Mouse (Mus musculus): ENCODE measurements at regions not wholly inside any gene's neighbourhood (a gene's known extent, or its start where the extent isn't known, plus 50 kb on each side); places are given as distances from the start of the nearest gene placed in this dataset.

DNA sequence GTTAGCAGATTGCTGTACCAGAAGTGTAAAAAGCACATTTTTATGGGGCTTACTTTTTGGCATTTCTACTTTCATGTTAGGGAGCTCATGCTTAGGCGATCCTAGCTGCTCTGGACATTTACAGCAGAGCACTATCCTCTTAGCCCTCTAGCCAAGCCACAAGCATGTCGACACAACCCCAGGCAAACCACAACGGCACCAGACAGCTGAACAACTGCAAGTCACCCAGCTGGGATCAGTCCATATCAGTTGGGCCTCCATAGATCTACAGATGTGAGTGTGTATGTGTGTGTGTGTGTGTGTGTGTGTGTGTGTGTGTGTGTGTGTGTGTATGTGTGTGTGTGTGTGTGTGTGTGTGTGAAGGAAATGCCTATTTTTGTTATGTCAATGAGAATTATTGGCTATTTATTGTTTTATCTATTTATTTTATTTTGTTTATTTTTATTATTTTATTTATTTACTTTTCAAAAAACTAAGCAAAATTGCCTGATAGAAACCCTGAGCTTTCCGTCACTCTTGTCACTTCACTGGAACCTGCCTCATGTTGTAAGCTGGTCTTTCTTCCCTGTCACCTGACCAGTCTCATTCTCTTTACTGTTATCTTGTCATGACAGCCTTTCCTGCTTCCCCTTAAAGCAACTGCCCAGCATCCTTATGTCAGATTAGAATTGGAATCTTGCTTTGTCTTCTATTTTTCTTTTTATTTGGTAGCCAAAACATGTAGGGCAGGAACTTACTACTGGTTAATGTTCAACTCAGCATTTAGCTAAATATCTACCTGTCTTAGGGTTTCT, 208.2 kb downstream of the Mex3b start:
- TF ChIP-seq CTCF (IDR thresholded peaks at IDR 0.05; ENCODE audit: borderline replicate concordance, extremely low read depth, insufficient read depth, insufficient read length) (no peak), POLR2A (IDR thresholded peaks at IDR 0.05; ENCODE audit: borderline replicate concordance, extremely low read depth, insufficient read depth, insufficient read length, poor library complexity, severe bottlenecking) (no peak)

Data from brain, embryonic 14.5 days (tissue).